In the genomic region with DNA sequence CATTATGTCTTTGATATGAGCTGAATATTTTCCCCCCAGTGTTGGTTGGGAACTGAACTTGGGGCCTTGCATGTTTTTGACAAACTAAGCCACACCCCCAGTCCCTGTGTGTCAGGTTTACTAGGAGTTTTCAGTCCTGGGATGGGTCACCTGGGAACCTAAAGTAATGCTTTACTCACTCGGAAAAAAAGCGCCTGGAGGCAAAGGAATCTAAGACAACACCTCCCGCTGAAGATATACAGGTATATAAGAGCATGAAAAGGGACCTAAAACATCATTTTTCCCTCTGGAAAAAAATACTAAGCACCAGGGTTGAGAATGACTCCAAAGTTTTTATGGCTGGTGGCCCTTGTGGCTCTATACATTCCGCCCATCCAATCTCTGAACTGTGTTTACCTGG, we compare ENCODE assay signal across 35 mouse cellular contexts. TPM values are rescaled to one million over a fixed set of nuclear protein-coding genes. Genes with fewer than 3 reads are reported as not detected.
"Had no signal": no experiment of that assay in that cellular context is flagged by ENCODE, and none has a peak within 500 bp of the region (broad histone marks: within the 10 kb centered on the region; RNA-seq: fewer than 3 reads in every experiment).

A gene (plus strand): TSS at position 301 of the 400 bp plus-strand sequence.

- H3K4me3 ChIP-seq: left cerebral cortex, adult 2 months; limb, embryonic 10.5 days; limb, embryonic 12.5 days; limb, embryonic 13.5 days; limb, embryonic 15.5 days; liver, embryonic 12.5 days; liver, embryonic 13.5 days; liver, embryonic 15.5 days; lung, embryonic 15.5 days; megakaryocyte, embryonic 14.5 days; midbrain, embryonic 10.5 days; midbrain, embryonic 12.5 days; midbrain, embryonic 13.5 days; midbrain, embryonic 15.5 days; myocyte; neural tube, embryonic 12.5 days; neural tube, embryonic 13.5 days had no signal

- DNase-seq: left cerebral cortex, postnatal 4 days; liver; liver, embryonic 13.5 days; lung, adult 18-20 months; lung, adult 2 months; lung, embryonic 14.5 days; lung, postnatal 10 days; lung, postnatal 14 days; lung, postnatal 36 days; lung, postnatal 4 days had no signal

- H3K9me3 ChIP-seq: limb, embryonic 10.5 days; limb, embryonic 12.5 days; limb, embryonic 13.5 days; limb, embryonic 15.5 days; liver, embryonic 12.5 days; liver, embryonic 13.5 days; liver, embryonic 15.5 days; lung, embryonic 15.5 days; megakaryocyte, embryonic 14.5 days; midbrain, embryonic 10.5 days; midbrain, embryonic 12.5 days; midbrain, embryonic 13.5 days; midbrain, embryonic 15.5 days; neural tube, embryonic 12.5 days; neural tube, embryonic 13.5 days had no signal

- H3K36me3 ChIP-seq: limb, embryonic 10.5 days; limb, embryonic 12.5 days; limb, embryonic 13.5 days; limb, embryonic 15.5 days; liver, embryonic 12.5 days; liver, embryonic 13.5 days; liver, embryonic 15.5 days; lung, embryonic 15.5 days; midbrain, embryonic 10.5 days; midbrain, embryonic 12.5 days; midbrain, embryonic 13.5 days; midbrain, embryonic 15.5 days; neural tube, embryonic 12.5 days; neural tube, embryonic 13.5 days had no signal

- ATAC-seq: liver, embryonic 12.5 days; lung, postnatal 0 days; midbrain, embryonic 13.5 days; midbrain, embryonic 15.5 days; midbrain, embryonic 16.5 days had no signal

- H3K27me3 ChIP-seq: limb, embryonic 12.5 days; limb, embryonic 13.5 days; limb, embryonic 15.5 days; lung, embryonic 15.5 days; midbrain, embryonic 13.5 days; neural tube, embryonic 12.5 days; neural tube, embryonic 13.5 days had no signal

- H3K9ac ChIP-seq: limb, embryonic 12.5 days; limb, embryonic 13.5 days; limb, embryonic 15.5 days; liver, embryonic 12.5 days; liver, embryonic 13.5 days; liver, embryonic 14.5 days; liver, embryonic 15.5 days; lung, embryonic 14.5 days; lung, embryonic 15.5 days; midbrain, embryonic 12.5 days; midbrain, embryonic 13.5 days; midbrain, embryonic 15.5 days; neural tube, embryonic 12.5 days; neural tube, embryonic 13.5 days had no signal

- H3K27ac ChIP-seq: left cerebral cortex, adult 2 months; limb, embryonic 10.5 days; limb, embryonic 12.5 days; limb, embryonic 13.5 days; limb, embryonic 15.5 days; liver, embryonic 12.5 days; liver, embryonic 13.5 days; liver, embryonic 14.5 days; liver, embryonic 15.5 days; lung, embryonic 15.5 days; macrophage; midbrain, embryonic 10.5 days; midbrain, embryonic 12.5 days; midbrain, embryonic 13.5 days; midbrain, embryonic 15.5 days; neural tube, embryonic 12.5 days; neural tube, embryonic 13.5 days had no signal

- H3K4me2 ChIP-seq: limb, embryonic 12.5 days; limb, embryonic 13.5 days; limb, embryonic 15.5 days; liver, embryonic 12.5 days; liver, embryonic 13.5 days; liver, embryonic 15.5 days; lung, embryonic 14.5 days; lung, embryonic 15.5 days; midbrain, embryonic 12.5 days; midbrain, embryonic 13.5 days; midbrain, embryonic 15.5 days; neural tube, embryonic 12.5 days; neural tube, embryonic 13.5 days had no signal

RNA-seq across cellular contexts. Expression of the gene that starts here (rescaled TPM):
- polyA plus RNA-seq: limb, embryonic 11.5 days; limb, embryonic 14.5 days; liver, adult 2 months; liver, embryonic 12.5 days; liver, embryonic 14.5 days; lung, adult 2 months; lung, embryonic 16.5 days; macrophage; midbrain, embryonic 13.5 days; midbrain, embryonic 15.5 days; midbrain, embryonic 16.5 days; midbrain, postnatal 0 days; myocyte; neural tube, embryonic 12.5 days; neural tube, embryonic 13.5 days had no signal
